Mouse (Mus musculus) hindbrain, embryonic 10.5 days (tissue): Measurements from ENCODE around the gene H1fnt. TPM values are rescaled to one million over a fixed set of nuclear protein-coding genes. Genes with fewer than 3 reads are reported as not detected.

ENCODE experiments used
- DNase-seq: peaks from one replicate; pipeline ENCODE4 v3.0.0-alpha.2; 2017; ENCODE audit warnings: low spot score
- H3K27ac ChIP-seq: fragments of 300-500 bp; sonication (generic); 2 replicates; pipeline ENCODE4 v1.5.1; 2016; ENCODE audit warnings: mild to moderate bottlenecking, moderate library complexity
- H3K27me3 ChIP-seq: fragments of 300-500 bp; sonication (generic); 2 replicates; pipeline ENCODE4 v1.6.1; 2016; ENCODE audit warnings: mild to moderate bottlenecking; ENCODE audit not compliant: poor library complexity, insufficient read depth, severe bottlenecking
- H3K36me3 ChIP-seq: fragments of 300-500 bp; sonication (generic); 2 replicates; pipeline ENCODE4 v1.6.1; 2016; ENCODE audit warnings: mild to moderate bottlenecking, moderate library complexity
- H3K4me1 ChIP-seq: fragments of 300-500 bp; sonication (generic); replicated peaks from 2 replicates; pipeline ENCODE4 v1.6.1; 2016; ENCODE audit warnings: mild to moderate bottlenecking
- H3K4me3 ChIP-seq: fragments of 300-500 bp; sonication (generic); 2 replicates; pipeline ENCODE4 v1.5.1; 2016; ENCODE audit warnings: mild to moderate bottlenecking, moderate library complexity
- H3K9me3 ChIP-seq: fragments of 300-500 bp; sonication (generic); 2 replicates; pipeline ENCODE4 v1.6.1; 2016; ENCODE audit warnings: mild to moderate bottlenecking, moderate library complexity
- WGBS: fragments of 180-500 bp; shearing (Covaris S2); methylation state at CpG from one replicate; pipeline ENCODE4 v1.1.7; 2016; 5-methylcytosine and 5-hydroxymethylcytosine counted together
- polyA plus RNA-seq: library from polyadenylated mRNA; unstranded; fragments of >200 nt; fragmentation: Nextera tagmentation; extraction: Ambion mirVana; gene quantifications from 2 replicates; pipeline ENCODE4 v1.2.1, GENCODE M21; 2016

The H1fnt gene
- polyA plus RNA-seq, 1 experiment from 2014 or later: not detected

DNA sequence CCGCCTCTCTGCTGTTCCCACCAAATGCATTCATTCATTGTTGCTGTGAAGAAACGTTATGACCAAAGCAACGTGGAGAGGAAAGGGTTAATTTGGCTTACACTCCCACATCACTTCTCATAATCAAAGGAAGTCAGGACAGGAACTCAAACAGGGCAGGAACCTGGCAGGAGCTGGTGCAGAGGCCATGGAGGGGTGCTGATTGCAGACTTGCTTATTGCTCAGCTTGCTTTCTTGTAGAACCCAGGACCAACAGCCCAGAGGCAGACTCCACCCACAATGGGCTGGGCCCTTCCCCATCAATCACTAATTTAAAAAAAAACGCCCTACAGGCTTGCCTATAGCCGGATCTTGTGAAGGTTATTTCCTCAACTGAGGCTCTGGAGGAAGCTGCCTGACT lies 43.0 kb downstream of the H1fnt start:
- H3K36me3 ChIP-seq: no peaks in the 10 kb centered on the region
- no peak overlapping the region for H3K4me3 ChIP-seq
- no peak overlapping the region for H3K27ac ChIP-seq
- no peaks in the 10 kb centered on the region for H3K27me3 ChIP-seq
- 79% methylated on average over 5 of the region's 5 CpGs for WGBS
- H3K4me1 ChIP-seq: no peaks in the 10 kb centered on the region
- DNase-seq: no peak
- no peaks in the 10 kb centered on the region for H3K9me3 ChIP-seq

DNA sequence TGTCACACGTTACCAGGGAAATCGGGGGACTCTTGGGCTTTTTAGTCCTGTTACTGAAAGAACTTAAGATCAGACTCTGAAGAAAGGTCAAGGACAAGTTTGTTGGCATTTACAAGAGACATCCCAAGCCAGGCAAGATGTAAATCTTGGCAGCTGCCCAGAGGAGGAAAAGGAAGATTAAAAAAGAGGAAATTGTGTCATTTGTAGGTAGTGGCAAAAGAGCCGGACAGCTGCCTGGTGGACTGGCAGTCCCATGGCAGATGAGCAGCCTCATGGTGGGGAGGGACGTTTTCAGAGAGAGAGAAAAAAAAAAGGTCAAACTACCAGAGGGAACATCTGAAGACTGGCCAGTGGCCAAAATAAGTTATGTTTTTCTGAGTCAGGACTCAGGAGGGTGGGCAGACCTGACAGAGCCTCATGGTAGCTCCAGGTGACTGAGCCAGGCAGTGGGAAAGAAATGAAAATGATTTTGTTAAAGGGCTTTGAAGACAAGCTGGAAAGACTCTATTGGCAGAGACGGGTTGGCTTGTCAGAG lies 43.7 kb downstream of the H1fnt start:
- Histone ChIP-seq H3K4me1 (no peaks in the 10 kb centered on the region), H3K36me3 (no peaks in the 10 kb centered on the region), H3K9me3 (no peaks in the 10 kb centered on the region), H3K27ac (no peak overlapping the region), H3K27me3 (no peaks in the 10 kb centered on the region), H3K4me3 (no peak overlapping the region)
- 82% methylated on average over 5 of the region's 5 CpGs for WGBS
- DNase-seq: no peak

DNA sequence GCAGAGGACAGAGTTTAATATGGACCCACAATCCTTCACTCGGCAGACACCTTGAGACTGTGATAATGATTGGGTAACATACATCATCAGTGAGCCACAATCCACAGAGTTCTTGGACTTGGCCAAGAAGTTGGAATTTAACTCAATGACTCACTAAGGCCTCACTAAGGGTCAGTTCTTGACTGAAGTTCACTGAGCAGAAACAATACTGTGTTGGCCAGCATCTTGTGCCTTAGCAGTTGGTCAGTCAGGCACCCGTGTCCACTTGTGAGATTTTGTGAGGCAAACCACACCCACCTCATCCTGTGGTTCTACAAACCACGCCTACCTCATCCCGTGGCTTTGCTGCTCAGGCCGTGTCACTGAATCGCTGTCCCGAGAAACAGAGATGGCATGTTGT lies 47.4 kb downstream of the H1fnt start:
- no peaks in the 10 kb centered on the region for H3K9me3 ChIP-seq
- no peaks in the 10 kb centered on the region for H3K4me1 ChIP-seq
- H3K27ac ChIP-seq: no peak overlapping the region
- WGBS: 82% methylated on average over 7 of the region's 7 CpGs
- H3K27me3 ChIP-seq: no peaks in the 10 kb centered on the region
- no peaks in the 10 kb centered on the region for H3K36me3 ChIP-seq
- no peak overlapping the region for H3K4me3 ChIP-seq
- no peak for DNase-seq

Other genes starting within 250 kb of the H1fnt start
- 33.0 and 37.9 TPM in 2 replicates for gene Pfkm, start 164.7 kb downstream of the H1fnt start, polyA plus RNA-seq
- 36.5 and 44.1 TPM in 2 replicates for gene Senp1, start 163.5 kb downstream of the H1fnt start, polyA plus RNA-seq
- 39.4 and 48.8 TPM in 2 replicates for gene Asb8, start 91.7 kb downstream of the H1fnt start, polyA plus RNA-seq
- 5.9 and 12.2 TPM in 2 replicates for gene Ccdc184, start 90.1 kb downstream of the H1fnt start, polyA plus RNA-seq
- not detected in 2 replicates for gene Olfr288, start 61.8 kb downstream of the H1fnt start, polyA plus RNA-seq
- gene Gm44579, start 36.3 kb downstream of the H1fnt start, polyA plus RNA-seq: not detected in 2 replicates
- gene Olfr287, start 36.2 kb downstream of the H1fnt start, polyA plus RNA-seq: not detected in 2 replicates
- not detected in 2 replicates for gene Olfr286, start 22.8 kb downstream of the H1fnt start, polyA plus RNA-seq
- 0.66 and 1.3 TPM in 2 replicates for gene Zfp641, start 38.9 kb upstream of the H1fnt start, polyA plus RNA-seq
- gene Olfr285, start 60.1 kb upstream of the H1fnt start, polyA plus RNA-seq: not detected in 2 replicates
- gene Olfr284, start 83.7 kb upstream of the H1fnt start, polyA plus RNA-seq: not detected in 2 replicates
- not detected in 2 replicates for gene Olfr283, start 123.7 kb upstream of the H1fnt start, polyA plus RNA-seq
- gene Olfr282, start 173.9 kb upstream of the H1fnt start, polyA plus RNA-seq: not detected in 2 replicates
- gene Olfr281, start 195.3 kb upstream of the H1fnt start, polyA plus RNA-seq: not detected in 2 replicates
- gene OR5BS1P, start 212.6 kb upstream of the H1fnt start, polyA plus RNA-seq: not detected in 2 replicates
- gene Lalba, start 225.4 kb upstream of the H1fnt start, polyA plus RNA-seq: 0.22 and 0.48 TPM in 2 replicates
- gene Olfr279, start 235.1 kb upstream of the H1fnt start, polyA plus RNA-seq: not detected in 2 replicates